Mouse (Mus musculus): ENCODE data around the gene Usp40.
"Not testable (repeated sequence)": the region's sequence is repeated elsewhere in the genome, so short reads cannot be mapped to it uniquely, and the experiment has no call there.

Gene Usp40

DNA sequence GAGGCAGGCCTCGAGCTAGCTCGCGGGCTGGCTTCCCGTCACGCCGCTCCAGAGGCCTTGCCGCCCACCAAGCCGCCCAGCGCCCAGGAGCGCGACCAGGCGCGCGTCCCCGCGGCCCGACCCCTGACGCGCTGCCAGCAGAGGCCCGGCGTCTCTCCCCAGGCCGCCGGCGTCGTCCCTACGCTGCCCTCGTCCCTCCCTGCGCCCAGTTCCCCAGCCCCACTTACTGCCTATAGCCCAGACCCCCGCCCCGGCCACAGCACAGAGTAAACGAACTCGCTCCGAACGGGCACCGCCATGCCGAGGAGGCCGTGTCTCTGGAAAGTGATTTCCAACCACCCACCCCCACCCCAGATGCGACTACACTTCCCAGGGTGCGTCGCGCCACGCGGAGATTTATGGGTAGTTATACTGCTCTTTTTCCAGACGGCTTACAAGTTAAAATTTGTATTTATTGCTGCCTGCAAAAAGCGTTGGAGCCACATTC, at the start of gene Usp40:
Gene Usp40 (minus strand): TSS at position 341 of the 487 bp plus-strand sequence.
- peak; percentile 36 for DNase-seq (ENCODE audit: low read depth, low spot score)

DNA sequence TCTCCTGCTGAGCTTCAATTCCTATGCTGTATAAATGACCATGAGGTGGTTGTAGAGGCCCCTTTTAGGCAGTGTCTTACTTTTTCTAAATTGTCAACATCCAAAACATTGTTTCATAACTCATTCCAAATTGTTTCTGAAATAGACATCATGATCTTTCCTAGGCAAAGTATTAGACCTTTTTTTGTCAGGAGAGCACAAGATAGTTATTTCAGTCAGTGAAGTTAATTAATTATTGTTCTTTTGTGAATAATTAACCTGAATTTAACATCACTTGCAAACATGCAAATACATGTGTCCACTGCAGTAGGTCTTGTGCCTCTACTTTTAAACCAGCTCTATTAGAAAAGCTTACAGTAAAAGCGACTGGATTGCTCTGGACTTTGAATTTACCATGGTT, 46.7 kb upstream of the Usp40 start, which contains the start of gene Ugt1a10:
Gene Ugt1a10 (plus strand): TSS at position 301 of the 400 bp plus-strand sequence.
- DNase-seq (ENCODE audit: low read depth, low spot score) = no peak

- not testable (repeated sequence) for DNase-seq (ENCODE audit: low read depth, low spot score)
These were observed 39.1 kb upstream of the Usp40 start for GRCm38 (mm10) chr1:88047408-88047807.

DNA sequence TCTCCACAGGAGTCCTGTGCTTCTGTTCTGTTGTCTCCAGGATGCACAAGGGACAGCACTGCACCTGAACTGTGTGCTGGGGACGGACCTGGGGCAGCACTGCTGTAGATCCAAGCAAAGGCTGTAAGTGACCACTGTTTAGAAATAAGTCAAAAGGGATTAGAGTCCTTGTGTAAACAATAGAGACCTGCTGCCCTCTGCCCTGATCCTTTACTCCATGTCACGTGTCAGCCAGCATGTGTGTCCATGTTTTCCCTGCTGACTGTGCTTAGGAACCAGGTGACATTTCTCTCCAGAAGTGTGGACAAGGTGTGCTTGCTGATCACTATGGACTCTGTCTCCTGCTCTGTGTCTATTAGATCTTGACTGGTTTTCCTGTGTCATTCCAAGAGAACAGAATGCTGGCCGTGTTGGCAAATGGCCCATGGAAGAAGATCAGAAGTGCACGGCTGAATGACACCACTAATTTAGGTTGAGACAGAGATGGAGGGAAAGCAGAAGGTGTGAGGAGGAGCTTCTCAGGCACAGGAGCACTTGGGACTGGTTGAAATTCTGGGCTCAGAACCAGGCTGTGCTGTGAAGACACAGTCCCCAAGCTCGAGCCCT, 36.6 kb upstream of the Usp40 start:
- not testable (repeated sequence) for DNase-seq (ENCODE audit: low read depth, low spot score)

DNA sequence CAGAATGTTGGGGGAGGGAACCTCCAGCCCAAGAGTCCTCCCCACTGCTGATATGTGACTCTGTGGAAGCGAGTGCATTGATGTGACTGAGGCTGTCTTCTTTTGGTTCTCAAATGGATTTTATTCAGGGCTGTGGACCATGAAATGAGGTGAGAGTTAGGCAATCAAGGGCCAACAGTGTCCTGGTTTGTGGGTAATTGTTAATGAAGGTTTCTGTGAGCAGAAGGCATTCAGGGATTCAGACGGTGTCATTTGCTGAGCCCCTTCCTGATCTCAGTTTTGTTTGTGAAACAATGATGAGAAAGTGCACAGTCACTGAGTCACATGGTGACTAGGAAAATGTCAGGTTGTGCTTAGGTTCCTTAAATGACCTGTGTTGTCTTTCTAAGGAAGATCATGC, 34.7 kb upstream of the Usp40 start:
- DNase-seq (ENCODE audit: low read depth, low spot score) = not testable (repeated sequence)

GRCm38 (mm10) chr1:88025244-88025643, 16.9 kb upstream of the Usp40 start:
- not testable (repeated sequence) for DNase-seq (ENCODE audit: low read depth, low spot score)

GRCm38 (mm10) chr1:88015371-88015770, 7.0 kb upstream of the Usp40 start:
- DNase-seq (ENCODE audit: low read depth, low spot score) = no peak

GRCm38 (mm10) chr1:88014671-88015070, 6.3 kb upstream of the Usp40 start:
- DNase-seq (ENCODE audit: low read depth, low spot score) = no peak

- no peak for DNase-seq (ENCODE audit: low read depth, low spot score)
These were observed 5.8 kb upstream of the Usp40 start for GRCm38 (mm10) chr1:88014194-88014593.

DNA sequence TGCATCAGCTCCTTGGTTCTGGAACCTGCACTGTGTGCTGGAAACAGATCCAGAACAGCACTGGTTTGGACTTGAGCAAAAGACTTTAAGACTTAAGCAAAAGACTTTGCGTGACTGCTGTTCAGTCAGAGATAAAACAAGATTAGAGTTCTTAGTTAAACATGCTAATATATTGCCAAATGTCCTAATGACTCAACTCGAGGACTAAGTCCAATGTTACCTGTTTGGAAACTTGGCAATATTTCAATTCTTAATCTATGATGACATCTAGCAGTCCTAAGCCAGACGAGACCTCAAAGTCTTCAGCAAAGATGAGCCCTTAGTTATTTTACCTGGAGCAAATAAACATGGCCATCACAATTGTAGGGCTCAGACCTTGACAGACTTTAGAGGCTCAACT, 5.4 kb upstream of the Usp40 start:
- no peak for DNase-seq (ENCODE audit: low read depth, low spot score)

- DNase-seq (ENCODE audit: low read depth, low spot score) = no peak
These were observed 1.2 kb upstream of the Usp40 start for GRCm38 (mm10) chr1:88009521-88009920.

- DNase-seq (ENCODE audit: low read depth, low spot score) = no peak
These were observed 384 bp upstream of the Usp40 start for GRCm38 (mm10) chr1:88008735-88009134.

GRCm38 (mm10) chr1:88007692-88008210, 600 bp downstream of the Usp40 start:
- DNase-seq (ENCODE audit: low read depth, low spot score) = no peak

DNA sequence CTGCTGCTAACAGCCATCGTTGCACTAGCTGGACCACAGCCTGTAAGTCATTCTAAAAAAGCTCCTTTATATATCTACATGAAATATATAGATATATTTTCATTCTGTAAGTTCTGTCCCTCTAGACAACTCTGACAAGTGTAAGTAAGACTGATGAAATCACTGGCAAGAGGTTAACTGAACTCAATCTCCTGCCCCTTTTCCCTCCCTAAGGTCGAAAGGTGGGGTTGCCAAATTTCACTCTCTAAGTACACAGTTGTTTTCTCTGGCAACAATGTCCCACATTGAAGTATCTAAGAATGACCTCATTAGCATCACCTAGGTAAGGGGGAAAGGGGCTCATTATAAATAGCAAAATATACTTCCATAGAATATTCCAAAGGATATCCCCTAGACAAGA, 15.6 kb downstream of the Usp40 start:
- DNase-seq (ENCODE audit: low read depth, low spot score) = no peak

GRCm38 (mm10) chr1:87982291-87982690, 26.1 kb downstream of the Usp40 start:
- no peak for DNase-seq (ENCODE audit: low read depth, low spot score)

DNA sequence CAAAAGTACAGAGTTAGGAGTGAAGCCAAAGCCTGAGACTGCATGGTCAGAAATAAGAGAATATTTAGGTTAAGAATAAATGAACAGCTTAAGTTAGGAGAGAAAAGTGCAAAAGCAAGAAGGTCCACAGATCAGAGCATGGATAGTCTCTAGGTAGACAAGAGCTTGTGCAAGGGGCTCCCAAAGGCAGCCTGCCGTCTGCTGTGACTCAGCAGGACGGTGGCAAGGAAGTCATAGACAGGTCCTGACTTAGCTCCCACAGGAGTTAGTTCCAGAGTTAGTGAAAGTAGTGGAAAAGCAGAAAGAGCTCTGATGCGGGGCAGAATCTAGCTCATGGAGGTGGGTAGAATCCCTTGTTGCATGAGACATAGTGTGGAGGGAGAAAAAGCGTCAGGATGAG, 38.0 kb downstream of the Usp40 start:
- no peak for DNase-seq (ENCODE audit: low read depth, low spot score)

- no peak for DNase-seq (ENCODE audit: low read depth, low spot score)
These were observed 46.7 kb downstream of the Usp40 start for GRCm38 (mm10) chr1:87961459-87962167.

DNA sequence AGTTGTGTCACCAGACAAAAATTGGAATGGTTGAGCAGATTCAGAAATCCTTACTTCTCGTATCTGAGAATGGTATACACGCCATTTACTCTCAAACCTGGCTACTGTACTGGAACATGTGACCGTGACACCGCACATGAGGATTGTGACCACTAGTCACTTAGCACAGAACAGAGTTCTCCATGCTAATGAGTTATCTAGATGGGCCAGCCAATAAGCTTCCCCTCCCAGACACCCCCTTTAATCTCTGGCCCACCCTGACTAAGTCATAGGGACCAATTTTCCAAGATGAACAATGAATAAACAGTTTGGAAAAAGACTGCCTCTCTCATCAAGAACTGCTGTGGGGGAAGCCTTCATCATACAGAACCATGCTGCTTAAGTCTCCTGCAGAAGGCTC, 47.6 kb downstream of the Usp40 start:
- no peak for DNase-seq (ENCODE audit: low read depth, low spot score)

DNA sequence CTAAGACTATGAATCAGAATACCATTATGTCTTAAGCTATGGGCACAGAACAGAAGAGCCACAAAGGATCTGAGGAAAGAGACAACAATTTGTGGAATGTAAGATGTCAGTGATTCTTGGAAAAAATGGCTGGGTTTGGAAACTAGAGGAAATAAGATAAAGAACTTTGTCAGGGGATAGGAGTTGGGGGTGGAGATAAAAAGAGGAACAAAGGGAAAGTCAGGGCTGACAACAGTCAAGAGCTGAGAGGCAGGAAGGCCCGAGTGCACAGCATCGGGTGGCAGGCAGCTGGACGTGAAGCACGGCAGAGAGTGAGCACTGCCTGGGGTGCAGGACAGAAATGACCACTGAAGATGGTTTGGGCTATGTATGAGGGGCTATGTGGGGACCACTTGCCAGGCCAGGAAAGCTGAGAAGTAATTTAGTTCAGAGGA, 48.3 kb downstream of the Usp40 start:
- no peak for DNase-seq (ENCODE audit: low read depth, low spot score)

GRCm38 (mm10) chr1:87959532-87959931, 48.8 kb downstream of the Usp40 start:
- no peak for DNase-seq (ENCODE audit: low read depth, low spot score)

DNA sequence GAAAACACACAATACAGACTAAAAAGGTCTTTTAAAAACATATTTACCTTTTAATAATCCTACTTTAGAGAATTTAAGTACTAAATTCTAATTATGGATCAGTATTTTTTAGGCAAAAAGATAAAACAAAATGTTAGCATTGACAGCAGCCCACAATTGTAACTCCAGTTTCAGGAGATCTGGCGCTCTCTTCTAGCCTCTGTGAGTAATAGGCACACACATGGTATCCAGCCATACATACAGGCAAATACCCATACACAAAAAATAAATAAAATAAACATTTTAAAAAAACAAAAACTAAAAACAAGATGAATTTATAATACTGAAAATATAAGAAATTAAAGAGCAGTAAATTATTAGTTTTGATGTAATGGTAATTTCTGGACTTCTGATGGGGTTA, 49.4 kb downstream of the Usp40 start:
- DNase-seq (ENCODE audit: low read depth, low spot score) = no peak

DNA sequence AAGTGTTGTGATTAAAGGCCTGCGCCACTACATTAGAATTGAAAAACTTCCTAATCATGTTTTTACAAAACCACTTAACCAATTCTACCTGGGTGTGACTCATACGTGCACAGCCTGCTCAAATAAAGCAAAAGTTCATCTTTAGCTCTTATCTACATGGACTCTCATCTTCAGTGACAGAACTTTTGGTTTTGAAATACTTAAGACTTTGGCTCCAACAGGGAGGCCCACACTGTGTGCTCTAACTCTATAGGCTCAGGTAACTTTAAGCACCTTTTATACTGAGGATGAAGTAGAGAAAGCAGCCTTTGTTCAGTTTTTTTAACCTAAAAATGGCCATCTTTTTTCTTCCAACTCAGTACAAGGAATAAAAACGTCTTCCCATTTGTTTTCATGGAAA, 55.3 kb downstream of the Usp40 start:
- no peak for DNase-seq (ENCODE audit: low read depth, low spot score)

DNA sequence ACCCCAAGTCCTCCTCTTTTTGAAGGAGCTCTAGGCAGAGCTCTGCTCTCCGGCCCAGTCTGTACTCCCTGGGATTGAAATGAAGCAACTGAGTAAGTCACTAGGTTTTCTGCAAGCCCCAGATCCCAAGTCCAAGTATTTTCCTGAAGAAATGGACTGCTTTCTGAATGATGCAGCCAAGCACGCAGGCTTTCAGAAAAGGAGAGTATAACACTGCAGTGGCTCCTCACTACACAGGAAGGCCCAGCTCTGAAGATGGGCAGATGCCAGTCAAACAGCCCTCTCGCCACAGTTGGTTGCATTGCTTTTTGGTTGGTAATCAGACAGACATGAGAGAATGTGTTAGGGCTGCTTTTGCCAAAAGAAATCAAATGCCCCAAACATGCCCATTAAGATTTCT, 56.7 kb downstream of the Usp40 start:
- no peak for DNase-seq (ENCODE audit: low read depth, low spot score)
